Mouse (Mus musculus) ES-E14 (cell line): ENCODE data around the gene Spata3. TPM values are rescaled to one million over a fixed set of nuclear protein-coding genes. Genes with fewer than 3 reads are reported as not detected.

Experiments
- DNase-seq: peaks from one replicate; pipeline ENCODE4 v3.0.0-alpha.2; 2013; ENCODE audit warnings: low read depth, low spot score
- H3K27ac ChIP-seq: 2 replicates; pipeline ENCODE4 v1.5.1; 2012; ENCODE audit warnings: low read depth, mild to moderate bottlenecking, low read length, moderate library complexity, mixed read lengths; ENCODE audit not compliant: poor library complexity, insufficient read depth, severe bottlenecking
- H3K36me3 ChIP-seq: 2 replicates; pipeline ENCODE4 v1.6.1; 2012; ENCODE audit warnings: mild to moderate bottlenecking, low read length, moderate library complexity, mixed read lengths; ENCODE audit not compliant: control insufficient read depth, poor library complexity, insufficient read depth, severe bottlenecking
- H3K4me1 ChIP-seq, 2 experiments: fragments of 150-350 bp in 1 of 2; sonication (generic) in 1 of 2; 2 replicates each; pipeline ENCODE4 v1.6.1; 2012; ENCODE audit warnings: low read length in 2 of 2, mild to moderate bottlenecking in 1 of 2, mixed read lengths in 1 of 2; ENCODE audit not compliant: control insufficient read depth in 2 of 2, insufficient read depth in 2 of 2, poor library complexity in 1 of 2
- H3K4me3 ChIP-seq, 2 experiments: fragments of 150-350 bp in 1 of 2; sonication (generic) in 1 of 2; 2 replicates each; pipeline ENCODE4 v1.5.1; 2012; ENCODE audit warnings: low read length in 2 of 2, low read depth in 1 of 2, mild to moderate bottlenecking in 1 of 2, mixed read lengths in 1 of 2; ENCODE audit not compliant: insufficient read depth in 1 of 2, poor library complexity in 1 of 2, severe bottlenecking in 1 of 2
- H3K9ac ChIP-seq: 2 replicates; pipeline ENCODE4 v1.6.1; 2012; ENCODE audit warnings: low read depth, mild to moderate bottlenecking, low read length, mixed read lengths; ENCODE audit not compliant: poor library complexity, insufficient read depth, severe bottlenecking
- H3K9me3 ChIP-seq: fragments of 150-350 bp; sonication (generic); 2 replicates; pipeline ENCODE4 v1.6.1; 2012; ENCODE audit warnings: low read depth, mild to moderate bottlenecking, low read length; ENCODE audit not compliant: control insufficient read depth, insufficient read depth
- CHD2 ChIP-seq: IDR thresholded peaks from 2 replicates; pipeline ENCODE4 v1.6.1; 2014; ENCODE audit warnings: mild to moderate bottlenecking, low read depth, low read length, inconsistent platforms
- HCFC1 ChIP-seq: IDR thresholded peaks from 2 replicates; pipeline ENCODE4 v1.6.1; 2012; ENCODE audit warnings: low read length, inconsistent platforms, borderline replicate concordance; ENCODE audit not compliant: insufficient read depth
- MAFK ChIP-seq: IDR thresholded peaks from 2 replicates; pipeline ENCODE4 v1.6.1; 2014; ENCODE audit warnings: mild to moderate bottlenecking, low read depth, low read length, inconsistent platforms; ENCODE audit not compliant: insufficient read depth
- ZC3H11A ChIP-seq: IDR thresholded peaks from 2 replicates; pipeline ENCODE4 v1.6.1; 2012; ENCODE audit warnings: low read depth, mild to moderate bottlenecking, inconsistent platforms, low read length, borderline replicate concordance
- ZNF384 ChIP-seq: IDR thresholded peaks from 2 replicates; pipeline ENCODE4 v1.6.1; 2012; ENCODE audit warnings: low read depth, low read length, inconsistent platforms
- in situ Hi-C, 2 experiments: fragments of 600-800 bp; cut with MboI; formaldehyde crosslinking; loops; one replicate each; pipeline ENCODE4 v1.15.1; 2025; ENCODE audit warnings: low sequenced_read_pairs in 2 of 2, inconsistent platforms in 1 of 2; ENCODE audit not compliant: unreplicated experiment in 2 of 2
- total RNA-seq: library from RNA; depleted of rRNA; stranded (reverse); fragments of 300-350 nt; gene quantifications from 2 replicates; pipeline ENCODE4 v1.2.3, GENCODE M21; 2012; rRNA removed

Spata3 gene
- not detected in 2 replicates for total RNA-seq

DNA sequence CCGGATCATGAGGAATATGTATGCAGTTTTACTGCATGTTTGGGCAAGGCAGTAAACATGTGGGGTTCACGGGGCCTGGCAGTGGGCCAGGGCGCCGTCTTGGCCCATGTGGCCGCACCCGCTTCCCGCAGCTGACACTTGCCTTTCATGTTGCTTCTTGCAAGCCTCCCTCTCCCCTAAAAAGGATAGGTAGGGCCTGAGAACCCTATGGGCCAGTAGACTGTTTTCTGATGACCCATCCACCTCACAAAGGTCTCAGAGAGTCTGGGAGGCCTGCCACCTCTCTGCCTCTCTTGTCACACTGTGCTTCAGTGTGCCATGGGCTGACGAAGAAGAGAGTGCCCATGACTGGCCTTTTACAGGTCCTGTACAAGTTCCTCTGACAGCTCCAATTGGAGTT lies at the start of gene Spata3:
TSS of gene Spata3 (plus strand) at position 301 of the 400 bp plus-strand sequence.
- in situ Hi-C loops, result no loop called here
- Histone ChIP-seq H3K4me1 (no peaks in the 10 kb centered on the region), H3K27ac (no peak within 1 kb of the TSS), H3K36me3 (no peaks in the 10 kb centered on the region), H3K4me3 (peak within 1 kb of the TSS; percentile 20 to 35; a peak in 2 of 4 replicates), H3K9me3 (no peaks in the 10 kb centered on the region), H3K9ac (no peak within 1 kb of the TSS)
- DNase-seq, result no peak
- TF ChIP-seq ZC3H11A (no peak), ZNF384 (no peak), MAFK (no peak), HCFC1 (no peak), CHD2 (no peak)

DNA sequence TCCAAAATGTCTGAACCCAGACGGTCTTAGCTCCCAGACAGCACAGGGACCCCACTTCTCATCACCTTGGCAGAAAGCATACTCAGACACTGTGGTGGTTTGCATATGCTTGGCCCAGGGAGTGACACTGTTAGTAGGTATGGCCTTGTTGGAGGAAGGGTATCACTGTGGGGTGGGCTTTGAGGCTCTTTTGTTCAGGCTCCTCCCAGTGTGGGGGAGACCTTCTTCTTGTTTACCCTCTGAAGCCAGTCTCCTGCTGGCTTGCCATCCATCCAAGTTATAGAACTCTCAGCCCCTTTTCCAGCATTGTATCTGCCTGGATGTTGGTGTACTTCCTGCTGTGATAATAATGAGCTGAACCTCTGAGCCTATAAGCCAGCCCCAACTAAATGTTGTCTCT lies 47.5 kb upstream of the Spata3 start:
- no peak for TF ChIP-seq CHD2
- Histone ChIP-seq H3K4me3 (no peak overlapping the region), H3K4me1 (no peaks in the 10 kb centered on the region), H3K36me3 (no peaks in the 10 kb centered on the region), H3K9ac (no peak overlapping the region), H3K9me3 (no peaks in the 10 kb centered on the region), H3K27ac (no peak overlapping the region)
- in situ Hi-C loops, result no loop called here
- DNase-seq, result no peak

DNA sequence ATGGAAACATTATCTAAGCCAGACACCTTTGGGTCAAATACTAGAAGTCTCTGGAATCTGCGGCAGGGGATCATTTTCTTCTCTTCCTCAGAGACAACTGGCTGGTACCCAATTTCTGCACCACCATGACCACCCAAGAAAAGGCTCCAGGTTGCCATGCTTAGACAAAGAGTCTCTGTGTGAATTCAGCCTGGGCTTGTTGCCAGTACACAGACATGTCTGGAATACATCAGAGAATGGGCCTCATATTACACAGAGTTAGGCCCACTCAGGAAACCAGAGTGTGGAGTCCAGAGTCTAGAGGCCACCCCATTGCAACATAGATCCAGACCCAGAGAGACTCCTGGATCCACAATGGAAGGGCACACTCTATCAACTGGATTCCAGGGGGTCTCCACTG lies 47.1 kb upstream of the Spata3 start:
- Histone ChIP-seq H3K4me3 (no peak overlapping the region), H3K4me1 (no peaks in the 10 kb centered on the region), H3K9ac (no peak overlapping the region), H3K36me3 (no peaks in the 10 kb centered on the region), H3K27ac (no peak overlapping the region), H3K9me3 (no peaks in the 10 kb centered on the region)
- no peak for DNase-seq
- TF ChIP-seq ZC3H11A (no peak), CHD2 (no peak), ZNF384 (no peak), MAFK (no peak), HCFC1 (no peak)
- in situ Hi-C loops, result no loop called here

GRCm38 (mm10) chr1:85971070-85971469 lies 45.5 kb upstream of the Spata3 start:
- Histone ChIP-seq H3K4me3 (no peak overlapping the region), H3K4me1 (no peaks in the 10 kb centered on the region), H3K9me3 (no peaks in the 10 kb centered on the region), H3K36me3 (no peaks in the 10 kb centered on the region), H3K9ac (no peak overlapping the region), H3K27ac (no peak overlapping the region)
- DNase-seq, result no peak
- no peak for TF ChIP-seq ZNF384
- TF ChIP-seq HCFC1, result no peak
- TF ChIP-seq ZC3H11A, result no peak
- TF ChIP-seq MAFK, result no peak
- TF ChIP-seq CHD2, result no peak
- in situ Hi-C loops, result no loop called here

- Histone ChIP-seq H3K9me3 (no peaks in the 10 kb centered on the region), H3K4me1 (no peaks in the 10 kb centered on the region), H3K36me3 (no peaks in the 10 kb centered on the region), H3K9ac (no peak overlapping the region), H3K27ac (no peak overlapping the region), H3K4me3 (no peak overlapping the region)
- in situ Hi-C loops, result no loop called here
- DNase-seq, result no peak
- no peak for TF ChIP-seq ZC3H11A
- no peak for TF ChIP-seq HCFC1
- TF ChIP-seq MAFK, result no peak
- no peak for TF ChIP-seq CHD2
- TF ChIP-seq ZNF384, result no peak
These were observed 44.3 kb upstream of the Spata3 start for GRCm38 (mm10) chr1:85972341-85972740.
